Mouse (Mus musculus) megakaryocyte, embryonic 14.5 days (primary cell): ENCODE measurements at regions not wholly inside any gene's neighbourhood (a gene's known extent, or its start where the extent isn't known, plus 50 kb on each side); places are given as distances from the start of the nearest gene placed in this dataset.

Experiments
- H3K27me3 ChIP-seq: replicated peaks from 2 replicates; pipeline ENCODE3; 2012; ENCODE audit warnings: inconsistent platforms
- H3K36me3 ChIP-seq: replicated peaks from 2 replicates; pipeline ENCODE3; 2012; ENCODE audit warnings: low read length, inconsistent platforms, mixed read lengths
- H3K4me1 ChIP-seq: 2 replicates; pipeline ENCODE4 v1.6.1; 2012; ENCODE audit warnings: inconsistent platforms
- H3K4me3 ChIP-seq: replicated peaks from 2 replicates; pipeline ENCODE3; 2012; ENCODE audit warnings: moderate library complexity, mild to moderate bottlenecking, inconsistent platforms
- H3K9me3 ChIP-seq: 2 replicates; pipeline ENCODE4 v1.6.1; 2012; ENCODE audit warnings: inconsistent platforms
- FLI1 ChIP-seq: IDR thresholded peaks from 2 replicates; pipeline ENCODE4 v1.6.1; 2012; ENCODE audit warnings: low read length, inconsistent platforms, mixed read lengths
- GATA1 ChIP-seq: IDR thresholded peaks from 3 replicates; pipeline ENCODE4 v1.6.1; 2012; ENCODE audit warnings: mixed read lengths, low read length, inconsistent platforms, borderline replicate concordance

DNA sequence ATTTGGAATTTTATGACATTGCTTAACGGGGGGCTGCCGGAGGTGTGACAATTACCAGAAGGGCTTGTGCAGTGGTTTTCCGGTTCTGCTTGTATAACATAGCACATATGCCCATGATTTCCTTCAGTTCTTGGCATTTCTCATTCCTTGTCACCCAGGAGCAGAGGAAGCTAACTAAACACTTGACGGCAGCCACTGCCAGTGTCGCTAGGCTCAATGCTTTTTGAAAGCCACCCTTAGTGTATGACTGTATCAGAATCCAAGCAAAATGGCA lies 132.8 kb downstream of the Rnd3 start:
- Histone ChIP-seq H3K36me3 (no peaks in the 10 kb centered on the region), H3K27me3 (no peaks in the 10 kb centered on the region), H3K4me1 (no peaks in the 10 kb centered on the region), H3K4me3 (no peak overlapping the region), H3K9me3 (no peaks in the 10 kb centered on the region)
- TF ChIP-seq GATA1: no peak
- TF ChIP-seq FLI1: no peak

DNA sequence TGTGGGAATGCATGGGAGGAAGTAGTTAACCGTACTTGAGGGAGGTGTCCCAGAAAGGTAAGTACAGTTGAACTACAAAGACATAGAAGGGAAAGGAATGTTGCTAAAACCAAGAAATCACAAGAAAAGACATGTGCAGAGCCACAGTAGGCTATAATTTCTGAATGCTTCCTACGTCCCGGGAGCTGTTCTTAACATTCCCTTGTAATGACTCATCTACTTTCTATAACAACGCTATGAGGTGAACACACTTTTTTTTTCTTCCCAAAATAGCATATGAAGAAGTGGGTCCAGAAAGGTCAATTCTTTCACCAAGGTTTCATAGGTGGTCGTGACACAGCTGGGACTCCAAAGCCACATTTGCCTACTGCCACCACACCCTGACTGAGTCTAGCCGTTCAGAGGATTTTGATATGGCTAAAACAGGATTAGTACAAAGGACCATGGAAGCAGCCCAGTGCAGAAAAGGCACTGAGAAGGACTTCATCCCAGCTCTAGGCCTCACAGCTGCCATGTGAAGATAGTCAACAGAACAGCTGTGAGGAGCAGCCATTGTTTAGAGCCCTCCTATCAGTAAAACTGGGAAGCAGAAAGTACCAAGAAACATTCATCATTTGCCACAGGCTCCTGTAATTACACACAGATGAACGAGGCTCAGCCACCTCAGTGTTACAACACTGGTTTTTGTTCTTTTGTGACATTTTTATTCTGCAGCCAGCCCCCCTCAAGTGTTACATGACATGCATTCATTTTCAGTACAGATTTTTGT lies 133.4 kb downstream of the Rnd3 start:
- Histone ChIP-seq H3K36me3 (no peaks in the 10 kb centered on the region), H3K4me3 (no peak overlapping the region), H3K9me3 (no peaks in the 10 kb centered on the region), H3K27me3 (no peaks in the 10 kb centered on the region), H3K4me1 (no peaks in the 10 kb centered on the region)
- TF ChIP-seq GATA1 (no peak), FLI1 (no peak)

DNA sequence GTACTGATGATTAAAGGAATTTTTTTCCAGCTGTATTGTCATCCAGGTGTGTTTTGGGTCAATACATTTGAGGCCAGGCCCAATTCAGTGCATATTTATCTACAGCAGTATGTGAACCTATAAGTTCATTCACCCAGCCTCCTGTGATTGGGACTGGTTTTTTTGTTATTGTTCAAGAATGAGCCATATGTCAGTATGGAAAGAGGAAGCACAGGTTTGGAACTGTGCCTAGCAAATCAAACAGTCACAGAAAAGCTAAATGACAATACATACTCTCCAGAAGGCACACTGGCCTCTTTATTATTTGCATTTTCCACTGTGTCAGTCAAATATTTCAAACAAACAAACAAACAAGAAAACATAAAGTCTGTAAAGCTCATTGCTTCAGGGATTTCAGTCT lies 134.7 kb downstream of the Rnd3 start:
- Histone ChIP-seq H3K4me3 (no peak overlapping the region), H3K36me3 (no peaks in the 10 kb centered on the region), H3K4me1 (no peaks in the 10 kb centered on the region), H3K27me3 (no peaks in the 10 kb centered on the region), H3K9me3 (no peaks in the 10 kb centered on the region)
- TF ChIP-seq FLI1: no peak

DNA sequence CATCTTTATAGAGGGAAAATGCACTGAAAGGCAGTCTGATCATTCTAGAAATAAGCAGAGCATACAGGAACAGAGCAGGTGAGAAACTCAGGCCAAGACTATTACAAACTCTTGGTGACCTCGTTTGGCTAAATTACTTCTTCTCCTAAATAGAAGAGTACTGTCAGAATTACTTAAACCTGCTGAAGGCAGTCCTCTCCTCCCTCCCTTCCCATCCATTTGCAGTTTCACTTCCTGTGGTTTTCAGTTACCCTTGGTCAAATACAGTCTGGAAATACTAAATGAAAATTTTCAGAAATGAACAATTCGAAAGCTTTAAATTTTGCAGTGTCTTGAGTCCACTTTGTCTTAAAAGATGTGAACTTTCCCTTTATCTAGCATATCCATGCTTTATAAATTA lies 135.8 kb downstream of the Rnd3 start:
- H3K4me3 ChIP-seq: no peak overlapping the region
- H3K27me3 ChIP-seq: no peaks in the 10 kb centered on the region
- TF ChIP-seq GATA1 (no peak), FLI1 (no peak)
- no peaks in the 10 kb centered on the region for H3K36me3 ChIP-seq
- H3K4me1 ChIP-seq: no peaks in the 10 kb centered on the region
- H3K9me3 ChIP-seq: no peaks in the 10 kb centered on the region

DNA sequence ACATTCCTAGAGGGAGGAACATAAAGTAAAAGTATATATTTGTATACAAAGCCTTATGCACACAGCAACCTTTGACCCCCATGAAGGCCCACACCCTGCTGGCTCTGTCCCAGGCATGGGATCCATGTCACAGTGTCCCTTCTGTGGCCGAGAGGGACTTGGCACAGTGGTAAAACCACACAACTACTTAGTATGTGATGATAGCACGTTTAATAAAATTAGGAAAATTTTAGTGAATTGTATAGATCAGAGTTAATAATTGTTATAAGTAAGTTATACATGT lies 140.7 kb downstream of the Rnd3 start:
- no peaks in the 10 kb centered on the region for H3K36me3 ChIP-seq
- no peaks in the 10 kb centered on the region for H3K4me1 ChIP-seq
- no peak for TF ChIP-seq FLI1
- TF ChIP-seq GATA1: no peak
- no peaks in the 10 kb centered on the region for H3K9me3 ChIP-seq
- H3K4me3 ChIP-seq: no peak overlapping the region
- no peaks in the 10 kb centered on the region for H3K27me3 ChIP-seq

DNA sequence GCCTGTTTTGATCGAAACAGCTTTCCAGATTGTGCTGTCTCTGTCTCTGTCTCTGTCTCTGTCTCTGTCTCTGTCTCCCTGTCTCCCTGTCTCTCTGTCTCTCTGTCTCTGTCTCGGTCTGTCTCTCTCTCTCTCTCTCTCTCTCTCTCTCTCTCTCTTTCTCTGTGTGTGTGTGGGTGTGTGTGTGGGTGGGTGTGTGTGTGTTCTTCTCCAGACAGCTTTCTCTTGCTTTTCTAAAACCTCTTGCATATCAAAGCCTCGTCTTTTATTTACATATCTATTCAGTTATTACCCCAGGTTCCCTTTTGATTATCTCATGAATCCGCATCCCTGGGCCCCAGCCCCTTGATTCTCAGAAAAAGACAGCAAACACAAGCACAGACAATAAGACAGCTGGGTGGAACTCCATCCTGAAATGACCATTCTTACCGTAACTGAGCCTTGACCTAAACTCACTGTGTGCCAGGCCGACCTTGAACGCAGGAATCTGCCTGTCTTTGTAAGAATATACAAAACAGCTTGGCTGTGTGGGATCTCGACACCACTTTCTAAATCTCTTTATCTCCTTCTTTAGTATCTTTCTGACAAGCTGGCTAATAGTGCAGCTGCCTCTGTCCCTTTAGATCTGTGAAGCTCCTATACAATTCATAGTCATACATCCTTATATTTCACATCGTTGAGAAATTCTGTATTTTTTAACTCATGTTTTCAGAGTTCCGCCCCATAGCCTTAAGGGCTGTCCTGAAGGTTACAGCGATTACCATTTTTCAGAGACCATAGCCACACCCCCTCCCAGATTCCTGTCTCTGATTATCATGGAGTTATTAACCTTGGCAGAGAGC lies 141.3 kb downstream of the Rnd3 start:
- H3K9me3 ChIP-seq: no peaks in the 10 kb centered on the region

DNA sequence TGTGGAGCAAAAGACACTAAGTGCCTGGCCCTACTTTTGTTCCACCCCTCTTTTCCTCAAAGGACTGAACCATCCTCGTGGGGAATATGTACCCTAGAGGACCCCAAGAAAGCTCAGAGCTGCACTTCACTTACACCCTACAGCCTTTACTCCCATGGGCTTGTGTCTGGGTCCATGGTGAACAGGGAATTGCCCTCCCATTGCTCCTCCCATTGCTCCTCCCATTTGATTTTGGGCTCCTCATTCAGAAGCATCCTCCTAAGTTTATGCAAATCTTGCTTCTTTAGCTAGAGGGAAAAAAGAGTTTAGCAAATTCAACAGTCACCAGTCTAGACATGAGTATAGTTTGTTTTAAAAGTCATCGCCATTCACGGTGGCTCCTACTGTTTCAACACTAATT lies 142.1 kb downstream of the Rnd3 start:
- Histone ChIP-seq H3K4me3 (no peak overlapping the region), H3K4me1 (no peaks in the 10 kb centered on the region), H3K27me3 (no peaks in the 10 kb centered on the region), H3K9me3 (no peaks in the 10 kb centered on the region), H3K36me3 (no peaks in the 10 kb centered on the region)
- TF ChIP-seq GATA1: no peak
- TF ChIP-seq FLI1: no peak

More for the DNA sequence above, 141.3 kb downstream of the Rnd3 start:
- Histone ChIP-seq H3K4me3 (no peak overlapping the region), H3K4me1 (no peaks in the 10 kb centered on the region), H3K27me3 (no peaks in the 10 kb centered on the region), H3K36me3 (no peaks in the 10 kb centered on the region)
- TF ChIP-seq FLI1 (no peak), GATA1 (no peak)

DNA sequence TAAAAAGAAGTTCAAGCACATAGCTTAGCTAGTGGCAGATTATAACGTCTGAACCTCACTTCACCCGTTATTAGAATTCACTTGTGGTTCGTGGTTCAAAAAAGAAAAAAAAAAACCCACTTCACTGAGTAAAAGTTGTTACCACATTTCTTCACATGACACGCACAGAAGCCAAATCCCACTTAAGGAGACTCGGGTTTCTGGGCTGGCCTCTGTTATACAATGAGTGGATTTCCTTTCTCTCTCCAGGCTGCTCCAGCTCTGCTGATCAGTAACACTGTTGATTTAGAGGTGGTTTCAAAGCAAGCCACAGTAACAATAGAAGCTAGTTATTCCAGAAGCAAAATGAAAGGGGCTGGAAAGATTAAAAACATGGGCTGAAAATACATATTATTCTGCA lies 147.4 kb downstream of the Rnd3 start:
- Histone ChIP-seq H3K9me3 (no peaks in the 10 kb centered on the region), H3K36me3 (no peaks in the 10 kb centered on the region), H3K4me3 (no peak overlapping the region), H3K27me3 (no peaks in the 10 kb centered on the region), H3K4me1 (no peaks in the 10 kb centered on the region)
- no peak for TF ChIP-seq FLI1
- TF ChIP-seq GATA1: no peak

DNA sequence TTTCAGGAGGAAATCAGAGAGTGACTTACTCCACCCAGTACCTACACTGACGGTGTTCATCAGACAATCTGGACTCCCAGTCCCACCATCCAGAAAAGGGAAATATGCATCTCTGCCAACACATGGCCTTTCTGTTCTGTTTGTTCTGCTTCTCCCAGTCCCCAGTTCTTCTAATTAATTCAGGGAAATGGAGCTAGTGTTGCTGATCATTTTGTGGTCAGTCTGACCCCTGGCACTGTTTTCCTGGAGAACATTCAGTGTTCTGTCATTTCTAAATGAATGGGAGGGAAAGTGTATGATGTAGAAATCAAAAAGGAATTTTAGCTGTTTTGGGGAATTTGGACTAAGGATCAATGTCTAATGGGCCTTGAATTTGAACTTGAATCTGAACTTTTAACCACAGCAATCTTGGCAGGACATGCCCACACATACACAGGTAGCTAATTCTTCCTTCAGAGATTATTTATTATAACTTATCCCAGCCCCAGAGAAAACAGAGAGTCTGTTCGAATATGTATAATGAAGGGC lies 165.0 kb downstream of the Rnd3 start:
- H3K27me3 ChIP-seq: no peaks in the 10 kb centered on the region
- TF ChIP-seq FLI1 (no peak), GATA1 (no peak)
- no peaks in the 10 kb centered on the region for H3K9me3 ChIP-seq
- H3K4me1 ChIP-seq: no peaks in the 10 kb centered on the region
- no peak overlapping the region for H3K4me3 ChIP-seq
- no peaks in the 10 kb centered on the region for H3K36me3 ChIP-seq

DNA sequence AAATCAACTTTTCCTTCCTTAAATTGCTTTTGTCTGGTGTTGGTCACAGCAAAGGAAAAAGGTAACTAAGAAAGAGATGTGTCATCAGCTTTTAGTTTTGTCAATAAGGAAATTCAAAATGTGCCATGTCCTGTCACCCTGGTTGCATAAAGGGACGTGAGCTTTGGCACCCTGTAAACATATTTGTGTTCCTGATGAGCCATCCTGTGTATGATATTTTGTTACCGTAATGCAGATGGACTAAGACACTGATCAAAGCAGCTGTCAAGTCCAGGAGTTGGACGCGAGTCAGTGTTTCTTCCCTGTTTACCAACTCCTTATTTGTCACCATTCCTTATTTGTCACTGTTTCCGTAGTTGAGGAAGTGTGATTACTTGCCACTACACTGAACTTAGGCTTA lies 166.3 kb downstream of the Rnd3 start:
- no peaks in the 10 kb centered on the region for H3K36me3 ChIP-seq
- H3K9me3 ChIP-seq: no peaks in the 10 kb centered on the region
- no peaks in the 10 kb centered on the region for H3K27me3 ChIP-seq
- no peak for TF ChIP-seq FLI1
- no peak for TF ChIP-seq GATA1
- H3K4me3 ChIP-seq: no peak overlapping the region
- no peaks in the 10 kb centered on the region for H3K4me1 ChIP-seq
